Mouse (Mus musculus) erythroblast, embryonic 14.5 days (primary cell): Measurements from ENCODE around the gene Fem1a.

ENCODE experiments used
- GATA1 ChIP-seq: IDR thresholded peaks from 2 replicates; pipeline ENCODE4 v1.6.1; 2012; ENCODE audit warnings: low read length, inconsistent platforms, mixed read lengths
- TAL1 ChIP-seq: IDR thresholded peaks from 3 replicates; pipeline ENCODE4 v1.6.1; 2012; ENCODE audit warnings: low read length, inconsistent platforms, mixed read lengths

GRCm38 (mm10) chr17:56262645-56263094 lies 6.1 kb downstream of the Fem1a start:
- TF ChIP-seq TAL1 (no peak), GATA1 (no peak)
